Mouse (Mus musculus): ENCODE data around the gene Gramd4.

The Gramd4 gene

DNA sequence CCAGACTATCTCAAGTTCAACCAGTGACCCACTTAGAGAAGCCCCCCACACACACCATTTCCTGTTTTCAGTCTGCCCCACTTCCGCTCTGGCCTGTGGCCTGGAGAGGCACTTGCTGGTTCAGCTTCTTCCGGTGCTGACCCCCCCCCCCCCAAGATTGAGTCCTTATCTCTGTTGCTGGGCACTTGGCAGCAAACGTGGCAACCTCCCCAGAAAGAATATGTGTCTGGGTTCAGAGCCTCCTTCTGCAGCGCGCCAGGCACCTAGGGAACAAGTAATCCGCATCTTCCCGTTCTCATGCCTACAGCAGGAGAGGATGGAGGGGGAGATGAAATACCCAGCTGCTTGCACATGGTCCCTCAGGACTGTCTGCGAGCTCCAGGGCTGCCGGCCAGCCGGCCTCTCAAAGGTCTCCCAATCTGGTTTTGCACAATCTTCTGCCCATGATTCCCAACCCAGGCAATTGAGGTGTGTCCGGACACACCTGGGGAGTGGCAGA lies 124.5 kb downstream of the Gramd4 start:
- DNase-seq (ENCODE audit: low read depth, low spot score) = peak; percentile 26

DNA sequence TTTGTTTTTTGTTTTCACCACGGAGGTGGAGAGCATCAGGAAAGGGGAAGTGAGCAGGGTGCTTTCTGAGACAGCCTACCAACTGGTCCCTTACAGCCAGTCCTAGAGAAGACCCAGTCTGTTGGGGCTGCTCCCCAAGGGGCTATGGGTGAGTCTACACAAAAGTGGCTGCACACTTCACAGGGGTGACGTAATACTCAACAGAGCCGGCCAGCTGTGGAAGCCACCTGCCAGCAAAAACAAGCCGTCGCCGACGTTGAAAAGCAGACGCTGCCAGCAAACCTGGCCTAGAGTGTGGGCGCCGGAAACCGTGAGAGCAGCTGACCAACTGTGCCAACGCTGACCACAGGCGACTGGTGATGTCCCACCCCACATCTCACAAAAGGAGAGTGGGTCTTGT lies 125.2 kb downstream of the Gramd4 start:
- DNase-seq (ENCODE audit: low read depth, low spot score) = no peak

DNA sequence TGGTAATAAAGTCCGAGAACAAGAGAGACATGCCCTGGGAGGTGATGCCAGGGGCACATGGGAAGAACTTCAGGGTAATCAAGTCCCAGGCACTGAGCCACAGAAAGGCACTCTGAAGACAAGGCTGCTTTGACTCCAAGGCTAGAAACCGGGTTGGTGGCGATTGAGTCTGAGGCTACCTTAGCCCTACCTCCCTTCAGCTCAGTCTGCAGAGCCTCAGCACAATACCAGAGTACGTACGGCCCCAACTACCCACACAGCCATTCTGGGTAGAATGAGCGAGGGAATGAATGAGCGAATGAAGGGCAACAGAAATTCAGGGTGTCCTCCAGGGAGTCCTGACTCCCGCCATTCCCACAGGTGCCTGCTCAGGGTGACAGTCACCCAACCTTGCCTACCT lies 126.0 kb downstream of the Gramd4 start:
- DNase-seq (ENCODE audit: low read depth, low spot score) = no peak

DNA sequence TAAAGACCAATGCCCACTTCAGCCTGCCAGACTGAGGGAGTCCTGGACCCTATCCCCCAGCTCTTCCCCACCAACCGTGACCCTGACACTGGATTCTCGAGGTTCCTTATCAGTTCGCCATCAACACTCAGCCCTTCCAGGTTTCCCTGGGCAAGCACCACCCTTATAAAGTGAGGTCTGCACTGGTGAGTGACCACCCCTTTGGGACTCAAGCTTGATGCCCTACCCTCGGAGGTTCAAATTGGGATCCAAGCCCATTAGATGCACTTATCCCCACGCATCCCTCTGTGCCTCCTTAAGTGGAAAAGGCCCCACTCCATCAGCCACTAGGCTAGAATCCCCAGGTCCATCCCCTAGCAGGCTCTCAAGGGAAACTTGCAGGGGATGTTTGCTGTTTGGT lies 126.6 kb downstream of the Gramd4 start:
- DNase-seq (ENCODE audit: low read depth, low spot score) = no peak

- peak; percentile 41 for DNase-seq (ENCODE audit: low read depth, low spot score)
These were observed 127.6 kb downstream of the Gramd4 start for GRCm38 (mm10) chr15:86184851-86185688.

DNA sequence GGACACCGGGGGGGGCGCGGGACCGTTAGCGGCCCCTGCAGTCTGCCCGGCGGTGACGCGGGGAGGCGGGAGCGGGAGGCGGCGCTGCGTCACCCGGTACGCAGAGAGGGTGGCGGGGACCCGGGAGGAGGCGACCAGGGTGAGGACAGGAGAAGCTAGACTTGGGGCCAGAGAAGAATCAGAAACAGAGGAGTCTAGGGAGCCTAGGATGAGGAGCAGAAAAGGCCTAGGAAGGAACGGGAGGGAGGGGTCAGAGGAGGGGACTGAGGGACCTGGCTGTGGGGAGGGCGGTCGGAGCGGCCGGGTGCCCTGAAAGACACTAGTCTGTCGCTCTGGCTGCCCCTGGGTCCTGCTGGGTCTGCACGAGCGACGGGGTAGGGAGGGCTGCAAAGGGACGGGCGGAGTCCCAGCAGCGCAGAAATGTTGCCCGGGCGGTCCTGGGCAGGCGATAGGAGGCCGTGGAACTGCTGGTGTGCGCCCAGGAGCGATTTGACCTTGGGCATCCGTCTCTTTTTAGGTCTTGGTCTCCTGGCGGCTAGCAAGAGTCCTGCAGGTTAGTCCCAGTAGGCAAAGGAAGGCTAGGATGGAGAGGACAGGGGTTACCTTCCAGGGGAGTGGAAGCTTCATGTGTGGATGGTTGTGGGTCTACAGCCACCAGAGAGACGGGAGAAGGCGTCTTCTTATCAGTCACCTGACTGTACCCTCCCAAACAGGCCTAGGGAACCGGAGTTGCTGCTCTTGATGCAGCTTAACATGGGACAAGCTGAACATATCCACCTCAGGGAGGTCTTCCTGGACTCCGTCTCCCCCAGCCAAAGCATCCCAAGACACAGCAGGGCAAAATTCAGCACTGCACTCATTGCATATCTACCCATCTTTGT lies 128.4 kb downstream of the Gramd4 start, which contains the start of gene Cerk:
TSS of gene Cerk (minus strand) at position 453 of the 881 bp plus-strand sequence.
- DNase-seq (ENCODE audit: low read depth, low spot score) = peak; percentile 81

DNA sequence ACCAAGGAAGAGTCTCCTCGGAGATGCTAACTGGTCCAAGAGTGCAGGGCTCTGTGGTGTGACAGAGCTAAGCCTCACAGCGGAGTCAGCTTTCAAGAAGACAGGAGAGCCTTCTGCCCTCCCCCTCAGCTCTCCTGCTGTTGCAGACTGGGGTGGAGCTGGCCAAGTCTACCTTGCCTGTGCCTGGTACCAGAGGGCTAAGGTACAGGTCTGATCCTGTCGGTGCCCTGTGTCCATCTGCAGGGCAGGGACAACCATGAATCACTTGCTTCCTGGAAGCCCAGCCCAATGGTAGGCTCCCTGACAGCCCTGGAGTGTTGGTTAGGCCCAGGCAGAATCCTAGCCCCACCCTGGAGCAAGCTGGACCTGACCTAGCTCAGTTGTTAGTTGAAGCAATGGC lies 129.2 kb downstream of the Gramd4 start:
- no peak for DNase-seq (ENCODE audit: low read depth, low spot score)
